Mouse (Mus musculus): Measurements from ENCODE around the gene Stra6l.

The Stra6l gene

DNA sequence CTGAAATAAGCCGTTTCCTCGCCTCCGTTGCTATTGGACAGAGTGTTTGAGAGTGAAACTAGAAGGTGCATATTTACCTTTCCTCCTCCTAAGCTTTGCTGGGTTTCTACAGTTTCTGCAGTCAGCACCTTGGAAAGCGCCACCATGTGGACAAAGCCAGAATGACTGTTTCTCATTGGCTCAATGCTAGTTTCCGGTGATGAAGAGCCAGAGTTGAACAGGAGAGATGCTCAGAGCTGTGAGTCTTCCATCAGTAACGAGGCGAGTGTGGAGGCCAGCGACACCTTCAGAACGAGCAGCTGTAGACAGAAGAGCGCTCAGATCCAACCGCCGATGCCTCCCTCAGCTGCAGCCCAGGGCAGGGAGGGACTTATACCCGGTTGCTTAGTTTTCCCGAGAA is 4.1 kb upstream of the Stra6l start:
- no peak for DNase-seq (ENCODE audit: low spot score in 2 of 2)

- DNase-seq (ENCODE audit: low spot score in 2 of 2), result no peak
Measured at GRCm38 (mm10) chr4:45846263-45846662, 2.2 kb upstream of the Stra6l start.

DNA sequence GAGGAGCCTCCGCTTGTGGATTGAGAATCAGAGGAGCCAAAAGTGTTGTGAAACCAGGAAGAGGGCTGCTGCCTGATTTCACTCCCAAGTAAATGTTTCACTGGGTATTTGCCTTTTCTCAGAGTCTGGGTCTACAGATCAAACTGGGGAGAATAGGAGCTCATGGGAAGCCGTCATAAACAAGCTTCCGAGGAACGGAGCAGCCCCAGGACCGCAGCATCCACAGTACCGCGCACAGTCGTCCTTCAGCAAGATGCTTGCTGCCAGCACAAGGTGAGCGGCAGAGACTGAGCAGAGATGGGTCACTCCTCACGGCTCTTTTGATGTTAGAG is 327 bp downstream of the Stra6l start:
- no peak for DNase-seq (ENCODE audit: low spot score in 2 of 2)

- no peak for DNase-seq (ENCODE audit: low spot score in 2 of 2)
Measured at GRCm38 (mm10) chr4:45849419-45849818, 955 bp downstream of the Stra6l start.

- no peak for DNase-seq (ENCODE audit: low spot score in 2 of 2)
Measured at GRCm38 (mm10) chr4:45851640-45852051, 3.2 kb downstream of the Stra6l start.

DNA sequence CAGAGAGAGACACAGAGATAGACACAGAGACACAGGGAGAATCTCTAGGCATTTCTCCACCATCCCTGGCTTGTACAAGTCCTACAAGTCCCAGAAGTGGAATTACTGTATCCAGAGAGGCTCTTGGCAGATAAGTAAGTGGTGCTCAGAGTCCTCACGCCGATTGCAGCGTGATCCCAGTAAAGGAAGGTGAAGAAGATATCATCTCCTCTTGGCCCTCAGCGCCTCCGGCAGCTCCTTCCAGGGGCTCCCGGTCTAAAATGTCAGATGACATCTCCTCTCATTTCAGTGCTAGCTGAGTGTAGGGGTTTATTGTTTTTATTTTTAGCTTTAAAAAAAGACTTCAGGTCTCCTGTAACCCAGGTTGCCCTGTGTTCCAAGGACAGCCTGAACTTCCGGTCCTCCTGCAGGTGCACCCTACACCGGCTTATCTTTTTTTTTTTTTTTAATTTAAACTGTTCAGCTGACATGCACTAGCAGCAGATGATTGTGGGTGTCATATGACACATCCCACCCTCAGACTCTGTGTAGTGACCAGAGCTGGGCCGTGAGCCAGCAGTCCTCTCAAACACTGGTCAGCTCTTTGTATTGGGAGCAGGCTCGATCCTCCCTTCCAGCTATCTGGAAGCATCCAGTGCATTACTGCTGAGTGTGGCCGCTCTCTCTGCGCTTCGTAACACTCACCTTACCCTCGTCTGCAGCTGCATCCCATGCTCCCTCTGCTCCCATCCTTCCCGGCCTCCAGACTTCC is 5.2 kb downstream of the Stra6l start:
- no peak for DNase-seq (ENCODE audit: low spot score in 2 of 2)

DNA sequence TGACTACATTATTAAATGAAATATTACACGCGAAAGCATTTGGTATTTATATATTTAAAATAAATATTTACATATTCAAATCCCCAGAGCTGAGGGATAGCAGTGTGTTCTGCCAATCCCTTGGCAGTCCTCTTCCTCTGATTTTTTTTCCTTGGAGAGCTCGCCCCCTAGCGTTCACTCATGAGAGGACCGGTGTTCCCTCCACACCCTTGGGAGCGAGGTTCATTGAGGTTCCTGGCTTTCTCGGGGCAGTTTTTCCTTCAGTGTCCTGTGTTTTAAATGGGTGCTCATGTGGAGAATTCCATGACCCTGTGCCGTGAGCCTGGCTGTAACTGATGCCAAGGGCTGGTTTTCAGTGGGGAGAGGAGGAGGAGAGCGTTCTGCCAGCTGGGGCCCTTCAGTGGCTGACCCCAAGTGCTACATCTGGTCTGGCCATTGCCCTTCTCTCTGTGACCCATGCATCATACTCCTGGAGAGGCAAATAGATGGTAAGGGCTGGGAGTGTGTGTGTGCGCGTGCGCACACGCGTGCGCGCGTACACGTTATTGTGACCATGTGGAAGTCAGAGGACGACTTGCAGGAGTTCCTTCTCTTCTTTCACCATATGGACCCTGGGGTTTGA is 7.5 kb downstream of the Stra6l start:
- peak; percentile 56 to 79 for DNase-seq (ENCODE audit: low spot score in 2 of 2)

DNA sequence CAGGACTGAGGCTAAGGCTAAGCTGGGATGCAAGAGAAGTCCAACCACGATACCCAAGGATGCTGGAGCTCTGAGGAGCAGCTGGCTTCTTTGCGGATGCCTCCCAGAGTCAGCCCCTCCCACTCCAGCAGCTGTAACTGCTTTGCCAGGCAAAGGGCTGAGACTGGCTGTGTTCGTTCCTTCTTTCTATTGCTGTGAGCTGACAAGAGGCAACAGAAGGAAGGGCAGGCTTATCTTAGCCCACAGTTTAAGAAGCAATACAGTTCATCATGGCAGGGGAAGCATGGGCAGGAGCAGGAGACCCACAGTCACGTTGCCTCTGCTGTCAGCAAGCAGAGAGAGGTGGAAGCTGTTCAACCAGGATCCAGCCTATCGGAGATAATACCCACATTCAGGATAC is 12.7 kb downstream of the Stra6l start:
- DNase-seq (ENCODE audit: low spot score in 2 of 2), result no peak

- DNase-seq (ENCODE audit: low spot score in 2 of 2), result no peak
Measured at GRCm38 (mm10) chr4:45867416-45867815, 19.0 kb downstream of the Stra6l start.

- no peak for DNase-seq (ENCODE audit: low spot score in 2 of 2)
Measured at GRCm38 (mm10) chr4:45869021-45869815, 20.8 kb downstream of the Stra6l start.

- DNase-seq (ENCODE audit: low spot score in 2 of 2), result no peak
Measured at GRCm38 (mm10) chr4:45872147-45872546, 23.7 kb downstream of the Stra6l start.

- DNase-seq (ENCODE audit: low spot score in 2 of 2), result no peak
Measured at GRCm38 (mm10) chr4:45878929-45879328, 30.5 kb downstream of the Stra6l start.

DNA sequence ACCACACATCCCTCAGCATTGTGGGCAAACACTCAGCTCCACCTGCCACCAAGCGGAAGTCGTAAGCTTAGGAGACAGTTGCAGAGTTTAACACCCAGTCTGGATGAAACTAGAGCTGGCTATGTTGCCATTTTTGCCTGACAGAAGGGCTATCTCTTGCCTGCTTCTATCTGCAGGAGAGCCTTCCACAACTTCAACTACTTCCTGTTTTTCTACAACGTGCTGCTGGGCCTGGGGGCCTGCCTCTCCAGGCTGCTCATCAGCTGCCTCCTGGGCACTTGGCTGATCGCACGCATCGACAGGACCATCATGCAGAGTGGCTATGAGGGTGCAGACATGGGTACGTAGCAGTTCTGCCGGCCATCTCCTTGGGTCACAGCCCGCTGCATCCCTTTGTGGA is 34.1 kb downstream of the Stra6l start:
- no peak for DNase-seq (ENCODE audit: low spot score in 2 of 2)

- DNase-seq (ENCODE audit: low spot score in 2 of 2), result no peak
Measured at GRCm38 (mm10) chr4:45883250-45883649, 34.8 kb downstream of the Stra6l start.

GRCm38 (mm10) chr4:45889487-45889886 is 41.0 kb downstream of the Stra6l start:
- DNase-seq (ENCODE audit: low spot score in 2 of 2), result no peak

- DNase-seq (ENCODE audit: low spot score in 2 of 2), result peak; percentile 49 to 68
Measured at GRCm38 (mm10) chr4:45890066-45890761, 41.8 kb downstream of the Stra6l start, which contains the start of gene Ccdc180. TSS of gene Ccdc180 (plus strand) at chr4:45890303.

DNA sequence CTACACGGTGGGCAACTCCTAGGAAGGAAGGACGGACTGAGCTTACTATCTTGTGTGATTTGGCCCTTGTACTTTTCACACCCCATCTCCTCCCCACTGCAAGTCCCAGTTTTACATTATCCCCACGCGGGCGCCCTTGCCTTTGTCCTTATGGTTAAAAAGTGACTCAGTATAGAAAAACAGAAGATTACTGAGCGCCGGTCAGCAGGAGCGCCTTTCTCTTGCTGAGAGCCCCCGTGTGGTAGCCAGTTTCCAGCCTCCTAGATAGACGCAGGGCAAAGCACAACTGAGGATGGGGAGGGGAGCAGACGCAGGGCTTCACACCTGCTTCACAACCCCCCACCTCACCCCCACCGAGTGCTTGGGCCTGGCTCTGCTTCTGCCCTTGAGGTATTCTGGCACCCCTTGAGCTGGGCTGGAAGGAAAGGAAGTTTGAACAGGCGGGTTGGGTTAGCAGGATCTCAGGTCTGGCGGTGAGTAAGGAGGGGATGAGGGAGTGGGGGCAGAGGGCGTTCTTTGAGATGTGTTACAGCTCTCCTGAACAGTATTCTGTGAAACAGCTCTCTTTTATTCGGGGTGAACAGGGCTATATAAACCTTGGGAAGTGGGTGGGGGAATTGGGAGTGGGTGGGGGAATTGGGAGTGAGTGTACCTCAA is 48.1 kb downstream of the Stra6l start:
- DNase-seq (ENCODE audit: low spot score in 2 of 2), result no peak

- DNase-seq (ENCODE audit: low spot score in 2 of 2), result no peak
Measured at GRCm38 (mm10) chr4:45898413-45898812, 49.9 kb downstream of the Stra6l start.

- DNase-seq (ENCODE audit: low spot score in 2 of 2), result no peak
Measured at GRCm38 (mm10) chr4:45909256-45909655, 60.8 kb downstream of the Stra6l start.

GRCm38 (mm10) chr4:45909924-45910323 is 61.5 kb downstream of the Stra6l start:
- no peak for DNase-seq (ENCODE audit: low spot score in 2 of 2)

DNA sequence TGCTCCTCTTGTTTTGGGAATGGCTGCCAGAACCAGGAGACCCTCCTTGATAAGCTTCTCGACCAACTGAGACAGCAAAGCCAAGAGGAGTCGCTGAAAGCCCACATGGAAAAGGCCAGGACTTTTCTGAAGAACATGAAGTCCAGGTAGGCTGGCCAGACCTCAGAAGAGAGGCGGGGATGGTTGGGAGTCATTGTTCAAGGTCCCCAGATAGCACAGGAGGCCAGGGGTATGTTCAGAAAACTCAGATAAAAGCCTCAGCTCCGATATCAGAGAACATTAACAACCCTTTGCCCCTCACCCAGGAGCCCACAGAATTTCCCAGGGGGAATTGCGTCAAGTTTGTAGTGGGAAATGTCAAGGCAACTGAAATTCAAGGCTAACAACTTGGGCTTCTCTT is 62.8 kb downstream of the Stra6l start:
- no peak for DNase-seq (ENCODE audit: low spot score in 2 of 2)

DNA sequence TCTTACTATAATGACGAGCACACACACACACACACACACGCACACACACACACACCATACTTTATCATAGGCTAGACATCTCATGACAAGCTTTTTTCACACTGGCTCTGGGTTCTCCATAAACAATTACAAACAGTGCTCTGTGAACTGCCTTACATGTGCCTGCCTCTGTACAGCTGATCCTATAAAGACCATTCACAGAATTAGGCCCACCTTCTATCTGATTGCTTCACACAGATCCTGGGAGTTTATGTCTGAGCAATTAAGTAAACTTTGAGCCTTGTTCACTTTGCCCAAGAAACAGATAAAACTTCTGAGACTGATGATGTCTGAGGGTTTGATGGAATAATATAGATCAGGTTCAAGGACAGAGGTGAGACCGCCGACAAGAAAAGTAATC is 63.4 kb downstream of the Stra6l start:
- DNase-seq (ENCODE audit: low spot score in 2 of 2), result no peak
